Mouse (Mus musculus): Measurements from ENCODE around the gene B3gnt8.

GRCm38 (mm10) chr7:25680514-25681258, 54.2 kb downstream of the B3gnt8 start, which contains the start of gene B9d2:
- TF ChIP-seq ZNF384 (IDR thresholded peaks at IDR 0.05; ENCODE audit: low read depth, low read length) (no peak), HCFC1 (IDR thresholded peaks at IDR 0.05; ENCODE audit: borderline replicate concordance, insufficient read depth, low read length) (no peak), MAFK (IDR thresholded peaks at IDR 0.05; ENCODE audit: insufficient read depth, low read depth, low read length) (no peak), CHD2 (IDR thresholded peaks at IDR 0.05; ENCODE audit: low read depth, low read length) (no peak)

Data from ES-E14 (cell line).